Mouse (Mus musculus): Measurements from ENCODE around the gene Tmem150a. TPM values are rescaled to one million over a fixed set of nuclear protein-coding genes. Genes with fewer than 3 reads are reported as not detected.
A peak's percentile ranks its signal among the peaks of the same experiment; 100 is the strongest.

Gene Tmem150a
- total RNA-seq (2021), result 10 to 100 TPM; 18.8 to 20.9 TPM
- long read RNA-seq, transcript Tmem150a-201 (8 exons, 1,546 nt), result major isoform, 11 of 21 reads
- long read RNA-seq, partial matches to known transcripts, result 4 of 21 reads
- long read RNA-seq, other reads (novel, unspliced or antisense), result 6 of 21 reads

GRCm38 (mm10) chr6:72355066-72355911, at the start of gene Tmem150a:
TSS of gene Tmem150a (plus strand) at chr6:72355447.
- peak; percentile 73 to 85 for DNase-seq (ENCODE audit: low spot score in 2 of 2)

- DNase-seq (ENCODE audit: low spot score in 2 of 2), result no peak
Observed at GRCm38 (mm10) chr6:72312198-72312597, 43.0 kb upstream of the Tmem150a start.

- DNase-seq (ENCODE audit: low spot score in 2 of 2), result no peak
Observed at GRCm38 (mm10) chr6:72313124-72313867, 42.0 kb upstream of the Tmem150a start.

- DNase-seq (ENCODE audit: low spot score in 2 of 2), result no peak
Observed at GRCm38 (mm10) chr6:72315384-72315783, 39.9 kb upstream of the Tmem150a start.

- no peak for DNase-seq (ENCODE audit: low spot score in 2 of 2)
Observed at GRCm38 (mm10) chr6:72316044-72316443, 39.2 kb upstream of the Tmem150a start.

- no peak for DNase-seq (ENCODE audit: low spot score in 2 of 2)
Observed at GRCm38 (mm10) chr6:72318440-72318839, 36.8 kb upstream of the Tmem150a start.

- DNase-seq (ENCODE audit: low spot score in 2 of 2), result peak; percentile 70 to 72
Observed at GRCm38 (mm10) chr6:72319019-72319418, 36.2 kb upstream of the Tmem150a start.

GRCm38 (mm10) chr6:72322936-72323335, 32.3 kb upstream of the Tmem150a start:
- no peak for DNase-seq (ENCODE audit: low spot score in 2 of 2)

- no peak for DNase-seq (ENCODE audit: low spot score in 2 of 2)
Observed at GRCm38 (mm10) chr6:72323786-72324508, 31.3 kb upstream of the Tmem150a start.

- DNase-seq (ENCODE audit: low spot score in 2 of 2), result peak in 1 of 2 experiments; percentile 40
Observed at GRCm38 (mm10) chr6:72326274-72326673, 29.0 kb upstream of the Tmem150a start.

- no peak for DNase-seq (ENCODE audit: low spot score in 2 of 2)
Observed at GRCm38 (mm10) chr6:72329019-72329418, 26.2 kb upstream of the Tmem150a start.

GRCm38 (mm10) chr6:72330133-72330532, 25.1 kb upstream of the Tmem150a start:
- DNase-seq (ENCODE audit: low spot score in 2 of 2), result no peak

- DNase-seq (ENCODE audit: low spot score in 2 of 2), result no peak
Observed at GRCm38 (mm10) chr6:72333111-72333510, 22.1 kb upstream of the Tmem150a start.

GRCm38 (mm10) chr6:72340481-72340880, 14.8 kb upstream of the Tmem150a start:
- DNase-seq (ENCODE audit: low spot score in 2 of 2), result no peak

GRCm38 (mm10) chr6:72344396-72345073, 10.7 kb upstream of the Tmem150a start:
- DNase-seq (ENCODE audit: low spot score in 2 of 2), result no peak

- peak; percentile 89 to 92 for DNase-seq (ENCODE audit: low spot score in 2 of 2)
Observed at GRCm38 (mm10) chr6:72345074-72345567, 10.1 kb upstream of the Tmem150a start, which contains the start of gene Usp39. TSS of gene Usp39 (minus strand) at chr6:72345184.

- no peak for DNase-seq (ENCODE audit: low spot score in 2 of 2)
Observed at GRCm38 (mm10) chr6:72345633-72346032, 9.6 kb upstream of the Tmem150a start.

- DNase-seq (ENCODE audit: low spot score in 2 of 2), result no peak
Observed at GRCm38 (mm10) chr6:72346261-72346660, 9.0 kb upstream of the Tmem150a start.

GRCm38 (mm10) chr6:72347166-72347941, 7.9 kb upstream of the Tmem150a start, which contains the start of gene 0610030E20Rik:
TSS of gene 0610030E20Rik (plus strand) at chr6:72347317.
- DNase-seq (ENCODE audit: low spot score in 2 of 2), result peak; percentile 65 to 76
